Mouse (Mus musculus) midbrain, embryonic 10.5 days (tissue): ENCODE measurements around the gene Ccdc40. TPM values are rescaled to one million over a fixed set of nuclear protein-coding genes. Genes with fewer than 3 reads are reported as not detected.

Experiments used
- DNase-seq: peaks from one replicate; pipeline ENCODE4 v3.0.0-alpha.2; 2017; ENCODE audit warnings: low spot score
- H3K27ac ChIP-seq: fragments of 300-500 bp; sonication (generic); replicated peaks from 2 replicates; pipeline ENCODE4 v1.5.1; 2016; ENCODE audit warnings: mild to moderate bottlenecking
- H3K27me3 ChIP-seq: fragments of 300-500 bp; sonication (generic); 2 replicates; pipeline ENCODE4 v1.6.1; 2016; ENCODE audit warnings: low read depth, mild to moderate bottlenecking; ENCODE audit not compliant: poor library complexity, severe bottlenecking
- H3K36me3 ChIP-seq: fragments of 300-500 bp; sonication (generic); 2 replicates; pipeline ENCODE4 v1.6.1; 2016; ENCODE audit warnings: mild to moderate bottlenecking, moderate library complexity
- H3K4me1 ChIP-seq: fragments of 300-500 bp; sonication (generic); 2 replicates; pipeline ENCODE4 v1.6.1; 2016
- H3K4me3 ChIP-seq: fragments of 300-500 bp; sonication (generic); 2 replicates; pipeline ENCODE4 v1.5.1; 2016; ENCODE audit warnings: mild to moderate bottlenecking, moderate library complexity
- H3K9me3 ChIP-seq: fragments of 300-500 bp; sonication (generic); replicated peaks from 2 replicates; pipeline ENCODE4 v1.6.1; 2016; ENCODE audit warnings: mild to moderate bottlenecking
- WGBS: fragments of 180-500 bp; shearing (Covaris S2); methylation state at CpG from one replicate; pipeline ENCODE4 v1.1.7; 2016; 5-methylcytosine and 5-hydroxymethylcytosine counted together
- polyA plus RNA-seq: library from polyadenylated mRNA; unstranded; fragments of >200 nt; fragmentation: Nextera tagmentation; extraction: Ambion mirVana; gene quantifications from 2 replicates; pipeline ENCODE4 v1.2.1, GENCODE M21; 2016

The Ccdc40 gene
- polyA plus RNA-seq, 1 experiment from 2014 or later: 20.6 TPM

DNA sequence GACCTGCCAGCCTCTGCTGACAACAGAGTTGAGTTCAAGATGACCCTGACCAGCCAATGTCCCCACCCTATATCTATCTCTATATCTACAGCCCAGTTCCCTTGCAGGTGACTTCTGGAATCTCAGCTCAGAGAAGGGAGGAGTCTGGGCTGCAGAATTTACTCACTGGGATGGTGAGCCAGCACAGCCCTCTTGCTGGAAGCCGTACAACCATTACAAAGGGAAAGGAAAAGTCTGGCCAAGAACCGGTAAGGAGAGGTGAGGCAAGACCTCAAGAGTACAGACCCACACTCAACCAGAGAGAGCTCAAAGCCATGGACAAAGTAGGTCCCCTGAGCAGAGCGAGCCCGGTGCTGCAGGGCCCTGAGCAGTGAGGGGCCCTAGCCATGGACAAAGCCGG, 36.2 kb upstream of the Ccdc40 start:
- WGBS: 94% methylated on average over 5 of the region's 5 CpGs
- Histone ChIP-seq H3K9me3 (no peaks in the 10 kb centered on the region), H3K27me3 (no peaks in the 10 kb centered on the region), H3K36me3 (peaks cover 30% of the 10 kb centered on the region), H3K4me1 (peaks cover 33% of the 10 kb centered on the region), H3K27ac (no peak overlapping the region; the same call in 1 of the 2 replicates), H3K4me3 (no peak overlapping the region)
- DNase-seq: no peak

DNA sequence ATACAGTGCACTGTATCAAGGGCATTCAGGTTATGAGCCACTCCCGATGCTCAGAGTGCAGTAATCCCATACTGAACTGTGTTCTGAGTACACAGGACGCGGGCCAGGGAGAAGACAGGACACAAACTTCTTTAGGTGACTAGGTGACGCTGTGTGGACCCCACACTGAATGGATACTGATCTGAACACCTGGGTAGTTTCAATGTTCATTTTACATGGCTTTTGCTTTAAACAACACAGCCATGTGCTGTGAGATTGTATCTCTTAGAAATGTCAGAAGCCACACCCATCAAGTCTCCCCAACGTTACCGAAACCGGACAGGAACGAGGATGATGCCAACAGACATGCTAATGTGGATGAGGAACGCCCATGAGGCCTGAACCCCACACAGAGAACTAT, 35.8 kb upstream of the Ccdc40 start:
- Histone ChIP-seq H3K36me3 (peaks cover 34% of the 10 kb centered on the region), H3K4me3 (no peak overlapping the region), H3K4me1 (peaks cover 28% of the 10 kb centered on the region), H3K27ac (no peak overlapping the region), H3K27me3 (no peaks in the 10 kb centered on the region), H3K9me3 (no peaks in the 10 kb centered on the region)
- no peak for DNase-seq
- WGBS: 91% methylated on average over 9 of the region's 9 CpGs

DNA sequence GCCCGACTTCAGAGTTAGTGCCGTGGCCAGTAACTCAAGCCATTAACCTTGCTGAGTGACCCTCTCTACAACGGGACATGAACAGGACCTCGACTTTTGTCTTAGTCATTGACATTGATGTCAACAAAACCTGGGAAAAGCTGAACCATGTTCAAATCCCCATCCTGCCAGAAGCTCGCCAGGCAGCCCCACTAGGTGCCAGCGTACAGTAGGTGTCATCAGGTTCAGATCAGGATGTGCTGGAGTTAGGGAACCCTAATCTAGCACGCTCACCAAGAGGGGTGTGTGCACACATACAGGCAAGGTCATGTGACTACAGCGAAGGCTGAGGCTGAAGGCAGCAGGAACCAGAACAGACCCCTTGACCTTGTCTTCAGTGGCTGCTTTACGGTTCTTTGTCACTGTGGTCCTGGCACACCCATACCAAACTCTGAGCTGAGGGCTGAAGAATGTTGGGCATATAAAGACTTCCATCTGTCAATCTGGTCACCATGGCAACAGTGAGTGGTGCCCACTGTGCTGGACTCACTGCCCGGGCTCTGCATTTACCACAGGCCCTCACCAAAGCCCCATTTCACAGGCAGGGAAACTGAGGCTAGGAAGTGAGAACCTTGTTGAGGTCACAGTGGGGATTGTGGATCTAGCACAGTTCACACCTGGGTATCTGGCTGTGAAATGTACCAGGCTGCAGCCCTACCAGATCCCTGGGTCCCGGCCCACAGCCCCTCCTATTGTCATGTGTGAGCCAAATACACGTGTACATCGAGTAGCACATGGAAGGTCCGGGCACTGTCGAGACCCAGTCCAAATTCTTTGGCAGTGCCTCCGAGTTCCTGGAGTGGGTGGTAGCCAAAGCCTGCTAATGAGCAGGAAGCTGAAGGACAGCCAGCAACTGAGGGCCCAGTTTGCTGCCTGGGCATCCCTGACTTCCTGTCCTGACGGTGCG, 30.5 kb upstream of the Ccdc40 start:
- Histone ChIP-seq H3K27me3 (no peaks in the 10 kb centered on the region), H3K9me3 (no peaks in the 10 kb centered on the region), H3K36me3 (peaks cover 77% of the 10 kb centered on the region), H3K4me3 (no peak overlapping the region), H3K4me1 (peaks cover 6% of the 10 kb centered on the region), H3K27ac (no peak overlapping the region)
- WGBS: 92% methylated on average over 18 of the region's 18 CpGs
- DNase-seq: no peak

DNA sequence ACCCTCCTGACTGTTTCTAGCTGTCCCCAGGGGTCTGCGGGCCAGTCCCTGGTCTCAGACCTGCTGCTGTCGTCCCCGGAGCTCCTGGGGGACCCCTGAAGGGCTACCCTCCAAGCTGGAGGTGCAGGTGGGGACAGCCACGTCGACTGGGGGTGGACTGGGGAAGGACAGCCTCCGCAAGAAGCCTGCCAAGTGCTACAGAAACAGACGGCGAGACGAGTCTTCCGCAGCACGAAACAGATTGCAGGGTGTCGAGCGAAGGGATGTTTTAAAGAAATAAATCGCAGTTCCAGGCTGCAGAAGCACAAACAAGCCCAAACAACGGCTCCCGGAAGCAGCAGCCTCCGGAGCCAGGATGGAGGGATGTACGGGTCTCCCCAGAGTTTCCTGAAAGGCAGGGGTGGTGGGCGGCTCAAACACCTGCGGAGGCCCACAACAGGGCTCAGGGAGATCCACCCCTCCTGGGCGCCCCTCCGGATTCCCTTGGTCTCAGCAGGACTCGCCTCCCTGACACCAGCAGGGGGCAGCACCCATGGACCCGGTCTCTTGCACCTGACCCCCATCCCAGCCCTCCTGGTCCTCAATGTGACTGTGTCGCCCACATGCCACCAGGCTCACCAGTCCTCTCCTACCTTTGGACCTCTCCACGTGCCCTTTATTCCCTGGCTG, 29.7 kb upstream of the Ccdc40 start:
- 60% methylated on average over 26 of the region's 26 CpGs for WGBS
- no peak for DNase-seq
- Histone ChIP-seq H3K36me3 (peaks cover 83% of the 10 kb centered on the region), H3K9me3 (no peaks in the 10 kb centered on the region), H3K27ac (no peak overlapping the region), H3K4me3 (no peak overlapping the region), H3K27me3 (no peaks in the 10 kb centered on the region), H3K4me1 (peaks cover 6% of the 10 kb centered on the region)

DNA sequence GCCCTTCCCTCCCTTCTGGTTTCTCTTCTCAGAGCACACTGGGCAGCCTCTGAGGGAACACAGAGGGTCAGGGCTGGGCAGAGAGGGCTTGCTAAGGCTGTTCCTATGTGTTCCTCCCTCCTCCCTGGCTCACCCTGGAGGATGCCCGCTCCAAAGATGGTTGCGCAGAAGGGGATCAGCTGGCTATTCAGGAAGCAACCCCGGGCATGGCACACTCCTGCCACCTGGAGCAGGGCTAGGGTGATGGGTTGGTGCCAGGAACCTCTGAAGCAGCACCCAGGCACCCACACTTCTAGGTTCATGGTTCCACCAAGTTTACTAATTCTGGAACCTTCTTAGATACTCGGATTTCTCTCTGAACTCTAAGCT, 29.2 kb upstream of the Ccdc40 start:
- Histone ChIP-seq H3K27me3 (no peaks in the 10 kb centered on the region), H3K4me1 (peaks cover 6% of the 10 kb centered on the region), H3K4me3 (no peak overlapping the region), H3K27ac (no peak overlapping the region), H3K36me3 (peaks cover 88% of the 10 kb centered on the region), H3K9me3 (no peaks in the 10 kb centered on the region)
- 82% methylated on average over 4 of the region's 4 CpGs for WGBS
- no peak for DNase-seq

DNA sequence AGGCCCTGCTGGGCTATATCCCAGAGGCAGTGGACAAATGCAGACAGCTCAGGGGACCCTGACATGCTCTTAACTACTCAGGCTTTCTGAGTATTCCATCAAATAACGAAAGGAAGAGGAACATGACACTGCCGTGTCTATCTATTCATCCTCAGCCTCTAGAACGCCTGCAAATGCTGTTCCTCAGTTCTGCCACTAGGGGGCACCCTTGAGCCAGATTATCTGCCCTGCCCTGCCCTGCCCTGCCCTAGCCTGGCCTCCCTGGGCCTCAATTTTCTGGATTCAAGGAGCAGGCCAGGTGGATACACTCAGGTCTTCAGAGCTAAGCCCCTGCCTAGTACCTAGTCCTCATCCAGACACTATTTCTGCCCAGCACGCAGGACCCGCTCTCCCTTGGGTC, 24.9 kb upstream of the Ccdc40 start:
- no peak overlapping the region for H3K4me3 ChIP-seq
- H3K9me3 ChIP-seq: no peaks in the 10 kb centered on the region
- DNase-seq: peak; percentile 62
- H3K27ac ChIP-seq: no peak overlapping the region
- H3K27me3 ChIP-seq: no peaks in the 10 kb centered on the region
- peaks cover 6% of the 10 kb centered on the region for H3K4me1 ChIP-seq
- 49% methylated on average over 5 of the region's 5 CpGs for WGBS
- peaks cover 96% of the 10 kb centered on the region for H3K36me3 ChIP-seq

DNA sequence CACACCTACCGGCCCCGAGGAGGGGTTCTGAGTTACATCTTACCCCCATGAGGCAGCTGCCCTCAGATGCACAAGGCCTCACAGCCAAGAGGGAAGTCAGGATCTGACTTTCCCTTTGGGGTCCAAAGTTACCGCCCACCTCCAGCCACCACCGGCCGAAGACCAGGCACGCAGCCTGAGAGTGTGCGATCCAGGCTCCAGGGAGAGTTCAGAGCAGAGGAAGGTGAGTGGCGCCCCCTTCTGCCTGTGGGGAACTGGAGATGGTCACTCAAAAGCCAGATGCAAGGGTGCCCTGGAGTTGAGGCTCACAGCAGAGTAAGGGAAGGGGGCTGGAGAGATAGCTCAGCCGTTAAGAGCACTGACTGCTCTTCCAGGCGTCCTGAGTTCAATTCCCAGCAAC, 22.6 kb upstream of the Ccdc40 start:
- peaks cover 96% of the 10 kb centered on the region for H3K36me3 ChIP-seq

DNA sequence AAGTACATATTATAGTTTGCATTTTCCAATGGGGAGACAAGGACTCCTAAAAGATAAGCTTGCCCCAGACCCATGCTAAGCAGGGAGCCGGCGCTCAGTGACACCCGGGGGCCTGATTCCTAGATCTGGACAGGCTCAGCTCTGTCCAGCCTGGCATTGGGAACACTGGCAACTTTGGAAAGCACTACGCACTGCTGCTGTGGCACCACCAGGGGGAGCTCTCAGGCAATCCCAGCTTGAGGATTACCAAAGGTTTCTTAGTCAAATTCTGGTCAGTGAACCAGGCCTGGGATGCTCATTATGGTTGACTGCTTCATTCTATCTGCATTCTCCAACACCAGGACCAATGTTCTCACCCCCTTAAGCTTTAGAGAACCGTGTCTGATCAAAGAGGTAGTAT, 21.8 kb upstream of the Ccdc40 start:
- H3K4me1 ChIP-seq: peaks cover 16% of the 10 kb centered on the region
- H3K36me3 ChIP-seq: peaks cover 92% of the 10 kb centered on the region
- no peaks in the 10 kb centered on the region for H3K9me3 ChIP-seq
- 39% methylated on average over 5 of the region's 5 CpGs for WGBS
- no peaks in the 10 kb centered on the region for H3K27me3 ChIP-seq
- peak; percentile 73 for DNase-seq
- H3K27ac ChIP-seq: no peak overlapping the region
- H3K4me3 ChIP-seq: no peak overlapping the region

More for the DNA sequence above, 22.6 kb upstream of the Ccdc40 start:
- Histone ChIP-seq H3K27ac (no peak overlapping the region), H3K9me3 (no peaks in the 10 kb centered on the region), H3K4me1 (peaks cover 14% of the 10 kb centered on the region), H3K4me3 (no peak overlapping the region), H3K27me3 (no peaks in the 10 kb centered on the region)
- DNase-seq: no peak
- WGBS: 88% methylated on average over 10 of the region's 10 CpGs

DNA sequence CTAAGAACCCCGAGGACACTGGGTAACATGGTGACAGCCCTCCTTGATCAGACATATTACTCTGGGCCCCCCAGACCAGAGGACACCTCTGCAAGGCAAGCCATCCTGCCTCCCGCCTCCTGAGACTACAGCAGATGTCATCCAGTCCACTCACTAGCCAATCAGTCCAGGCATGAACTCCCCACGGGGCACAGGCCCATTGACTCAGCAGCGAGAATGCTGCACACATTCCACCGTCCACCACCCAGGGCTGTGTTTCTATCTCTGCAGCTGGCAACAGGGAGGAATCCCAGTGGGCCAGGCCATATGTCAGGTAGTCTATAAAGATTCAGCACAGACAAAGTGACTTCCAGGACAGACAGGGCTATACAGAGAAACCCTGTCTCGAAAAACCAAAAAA, 20.4 kb upstream of the Ccdc40 start:
- Histone ChIP-seq H3K4me3 (no peak overlapping the region), H3K4me1 (peaks cover 17% of the 10 kb centered on the region), H3K27ac (no peak overlapping the region), H3K27me3 (no peaks in the 10 kb centered on the region), H3K9me3 (no peaks in the 10 kb centered on the region), H3K36me3 (peaks cover 81% of the 10 kb centered on the region)
- WGBS: 77% methylated on average over 6 of the region's 6 CpGs
- DNase-seq: no peak

DNA sequence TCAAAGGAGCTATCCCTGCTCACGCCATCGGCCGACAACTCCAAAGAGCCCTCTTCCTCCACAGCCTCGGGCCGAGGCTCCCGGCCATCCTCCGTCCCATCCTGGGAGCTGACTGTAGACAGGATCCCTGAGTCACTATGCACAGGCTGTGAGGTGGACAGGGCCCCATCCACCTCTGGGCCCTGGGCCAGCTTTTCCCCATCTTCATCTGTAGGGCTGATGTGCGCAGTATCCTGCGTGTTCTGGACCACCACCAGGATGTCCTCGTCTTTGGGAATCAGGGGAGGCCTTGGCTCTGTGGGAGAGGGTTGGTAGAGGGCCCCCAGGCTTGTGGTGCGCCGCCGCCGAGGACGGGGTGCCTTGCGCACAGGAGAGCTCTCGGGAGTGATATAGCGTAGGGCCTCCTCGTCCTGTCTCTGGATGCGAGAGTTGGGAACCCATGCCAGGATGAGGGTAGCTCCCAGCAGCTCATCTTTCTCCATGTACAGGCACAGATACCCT, 19.5 kb upstream of the Ccdc40 start:
- Histone ChIP-seq H3K4me3 (no peak overlapping the region), H3K4me1 (peaks cover 26% of the 10 kb centered on the region), H3K27me3 (no peaks in the 10 kb centered on the region), H3K9me3 (no peaks in the 10 kb centered on the region), H3K36me3 (peaks cover 72% of the 10 kb centered on the region), H3K27ac (no peak overlapping the region; the same call in 1 of the 2 replicates)
- WGBS: 97% methylated on average over 20 of the region's 20 CpGs
- no peak for DNase-seq

DNA sequence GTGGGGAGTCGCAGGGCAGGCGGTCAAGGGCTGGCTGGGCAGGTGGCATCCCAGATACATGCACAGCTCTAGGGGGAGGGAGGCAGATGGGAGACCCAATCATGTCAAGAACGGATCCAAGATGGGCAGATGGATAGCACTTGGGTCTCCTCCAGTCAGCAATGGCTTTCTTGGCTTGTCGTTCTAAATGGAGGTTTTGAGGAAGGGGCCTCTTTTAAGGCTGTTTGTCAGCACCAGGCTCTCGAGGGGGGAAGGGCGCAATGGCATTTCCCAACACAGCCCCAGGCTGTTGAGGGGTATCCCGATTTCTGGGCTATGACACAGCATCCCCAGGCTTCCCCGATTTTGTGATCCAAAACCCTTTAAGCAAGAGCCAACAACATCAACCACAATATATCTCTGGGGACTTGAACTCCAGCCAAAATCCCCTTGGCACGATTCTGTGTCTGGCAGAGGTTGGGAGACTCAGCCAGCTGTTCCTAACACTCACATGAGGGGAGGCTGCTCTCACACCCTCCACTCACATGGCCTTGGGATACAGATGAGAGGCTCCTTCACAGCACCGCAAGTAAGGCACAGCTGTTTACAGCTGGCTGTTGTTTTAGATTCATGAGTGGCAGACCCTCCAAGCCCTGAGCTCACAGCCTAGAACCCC, 18.9 kb upstream of the Ccdc40 start:
- no peak overlapping the region for H3K4me3 ChIP-seq
- no peaks in the 10 kb centered on the region for H3K9me3 ChIP-seq
- H3K27ac ChIP-seq: no peak overlapping the region; the same call in 1 of the 2 replicates
- H3K36me3 ChIP-seq: peaks cover 66% of the 10 kb centered on the region
- no peak for DNase-seq
- peaks cover 32% of the 10 kb centered on the region for H3K4me1 ChIP-seq
- WGBS: 91% methylated on average over 10 of the region's 10 CpGs
- no peaks in the 10 kb centered on the region for H3K27me3 ChIP-seq

DNA sequence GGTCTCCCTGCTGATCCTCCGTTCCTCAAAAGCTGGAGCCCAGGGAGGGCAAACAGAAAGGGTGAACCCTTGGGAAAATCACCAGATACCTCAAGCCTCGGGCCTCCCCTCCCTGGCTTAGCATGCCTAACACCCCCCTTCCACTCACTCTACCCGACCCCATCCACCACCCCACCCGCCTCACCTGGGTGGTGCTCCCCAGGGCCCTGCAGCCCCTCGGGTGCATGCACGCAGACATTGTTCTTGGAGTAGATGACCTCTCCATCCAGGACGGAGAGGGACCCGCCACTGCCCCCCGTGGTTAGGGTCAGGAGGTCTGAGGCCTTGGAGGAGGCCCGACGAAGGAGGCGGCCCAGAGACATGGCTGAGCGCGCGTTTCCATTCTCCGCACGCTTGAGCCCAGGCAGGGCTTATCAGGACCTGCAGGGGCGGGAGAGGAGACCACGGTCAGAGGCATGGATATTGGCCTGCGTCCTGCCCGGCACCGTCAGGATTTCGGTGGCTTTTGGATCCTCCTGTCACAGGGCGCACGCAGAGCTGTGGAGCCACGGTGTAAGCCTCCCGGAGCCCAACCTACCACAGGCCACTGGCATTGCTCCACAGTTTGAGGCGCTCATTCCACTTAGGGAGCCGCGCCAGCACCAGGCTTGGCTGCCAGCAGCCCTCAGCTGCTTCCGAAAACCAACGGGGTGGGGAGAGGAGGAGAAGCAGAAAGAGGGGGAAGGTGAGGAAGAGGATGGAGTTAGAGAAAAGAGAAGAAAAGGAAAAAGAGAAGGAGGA, 17.9 kb upstream of the Ccdc40 start:
- no peaks in the 10 kb centered on the region for H3K27me3 ChIP-seq
- peak overlapping the region; percentile 46; the same call in 1 of the 2 replicates for H3K27ac ChIP-seq
- peak overlapping the region; percentile 18; the same call in 1 of the 2 replicates for H3K4me3 ChIP-seq
- WGBS: 54% methylated on average over 32 of the region's 32 CpGs
- DNase-seq: no peak
- H3K9me3 ChIP-seq: no peaks in the 10 kb centered on the region
- H3K4me1 ChIP-seq: peaks cover 42% of the 10 kb centered on the region
- H3K36me3 ChIP-seq: peaks cover 56% of the 10 kb centered on the region
